Mouse (Mus musculus) adrenal gland, postnatal 14 days (tissue): ENCODE data around the gene Ppp2r3c. TPM values are rescaled to one million over a fixed set of nuclear protein-coding genes. Genes with fewer than 3 reads are reported as not detected.
"Not testable (repeated sequence)": the region's sequence is repeated elsewhere in the genome, so short reads cannot be mapped to it uniquely, and the experiment has no call there.

Experiments
- DNase-seq: peaks from one replicate; pipeline ENCODE4 v3.0.0; 2021; ENCODE audit warnings: mixed read lengths
- long read RNA-seq, 2 experiments: library from polyadenylated mRNA; stranded (forward); transcript quantifications; one replicate each; pipeline ENCODE4 v2.0.0; 2021
- total RNA-seq: library from RNA; stranded (reverse); gene quantifications from 2 replicates; pipeline ENCODE4 v1.2.3, GENCODE M21; 2021

Ppp2r3c gene
- total RNA-seq: 10.1 and 13.1 TPM in 2 replicates
- long read RNA-seq, experiment 1, full-length matches to known transcripts: 5 of 40 reads
- long read RNA-seq, experiment 1, partial matches to known transcripts: 30 of 40 reads
- long read RNA-seq, experiment 1, other reads (novel, unspliced or antisense): 5 of 40 reads
- long read RNA-seq, experiment 2, full-length matches to known transcripts: 5 of 25 reads
- long read RNA-seq, experiment 2, partial matches to known transcripts: 17 of 25 reads
- long read RNA-seq, experiment 2, other reads (novel, unspliced or antisense): 3 of 25 reads

DNA sequence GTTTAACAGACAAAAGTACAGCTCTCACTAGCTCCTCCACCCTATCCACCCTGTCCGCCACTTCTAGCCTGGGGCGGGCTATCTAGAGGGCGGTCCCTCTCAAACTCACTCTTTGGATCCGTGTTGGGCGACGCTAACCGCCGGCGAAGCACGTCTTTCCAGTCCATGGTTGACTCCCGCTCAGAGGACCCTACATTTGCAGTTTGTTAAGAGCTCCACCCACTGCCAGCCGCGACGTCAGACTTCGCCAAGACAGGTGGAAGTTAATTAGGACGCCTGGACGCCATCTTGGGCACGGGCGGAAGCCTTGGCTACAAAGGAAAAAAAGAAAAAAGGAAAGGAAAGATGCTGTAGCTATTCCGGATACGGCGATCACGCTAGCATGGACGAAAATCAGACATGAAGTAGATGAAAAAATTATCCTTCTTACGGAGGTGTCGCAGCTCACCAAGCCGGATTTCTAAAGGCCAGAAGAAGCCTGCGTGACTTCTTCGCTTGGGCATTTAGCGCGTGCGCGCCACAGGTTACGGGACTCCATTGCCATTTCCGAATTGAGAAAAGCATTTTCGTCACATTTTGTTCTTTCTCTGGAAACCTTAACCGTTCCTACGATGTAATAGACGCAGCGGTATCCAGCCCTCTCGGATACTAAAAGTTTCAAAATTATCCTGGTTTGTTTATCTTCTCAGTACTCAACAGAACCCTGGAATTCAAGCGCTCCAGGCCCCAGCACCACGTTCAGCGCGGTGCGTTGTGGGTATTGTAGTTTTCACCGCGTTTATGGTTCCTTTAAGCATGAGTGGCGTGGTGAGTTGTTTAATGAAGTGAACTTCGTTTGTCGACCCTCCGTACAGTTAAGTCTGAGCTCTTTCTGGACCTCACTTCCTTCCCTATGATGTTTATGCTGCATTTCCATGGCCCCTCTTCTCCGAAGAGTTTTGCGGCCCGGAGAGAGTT, at the start of gene Ppp2r3c:
Gene Ppp2r3c (minus strand): TSS at position 514 of the 957 bp plus-strand sequence.
- peak; percentile 93 for DNase-seq

GRCm38 (mm10) chr12:55344583-55344982, 41.8 kb upstream of the Ppp2r3c start:
- peak; percentile 14 for DNase-seq

GRCm38 (mm10) chr12:55343998-55344397, 41.2 kb upstream of the Ppp2r3c start:
- DNase-seq: no peak

DNA sequence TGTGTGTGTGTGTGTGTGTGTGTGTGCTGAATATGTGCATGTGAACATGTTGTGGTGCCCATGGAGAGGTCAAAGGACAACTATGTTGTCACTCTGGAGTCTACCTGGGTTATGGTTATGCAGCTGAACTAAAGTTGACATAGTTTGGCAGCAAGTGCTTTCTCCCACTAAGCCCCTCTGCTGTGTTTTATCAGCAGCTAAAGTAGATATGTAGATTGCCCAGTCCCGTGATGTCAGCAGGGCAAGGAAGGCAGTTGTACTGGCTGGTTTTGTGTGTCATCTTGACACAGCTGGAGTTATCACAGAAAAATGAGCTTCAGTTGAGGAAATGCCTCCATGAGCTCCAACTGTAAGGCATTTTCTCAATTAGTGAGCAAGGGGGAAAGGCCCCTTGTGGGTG, 40.2 kb upstream of the Ppp2r3c start:
- not testable (repeated sequence) for DNase-seq

DNA sequence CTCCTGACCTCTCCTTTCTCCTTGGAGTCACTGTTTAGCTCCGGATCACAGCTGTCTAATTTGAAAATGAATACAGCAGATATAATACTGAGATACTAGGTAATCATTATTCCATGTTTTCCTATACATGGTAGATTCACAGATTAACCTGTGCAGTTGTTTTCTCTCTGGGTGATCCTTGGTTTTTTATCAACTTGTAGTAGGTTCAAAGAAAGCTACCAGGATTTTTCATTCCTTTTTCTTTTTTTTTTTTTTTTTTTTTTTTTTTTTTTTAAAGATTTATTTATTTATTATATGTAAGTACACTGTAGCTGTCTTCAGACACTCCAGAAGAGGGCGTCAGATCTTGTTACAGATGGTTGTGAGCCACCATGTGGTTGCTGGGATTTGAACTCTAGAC, 35.7 kb upstream of the Ppp2r3c start:
- not testable (repeated sequence) for DNase-seq

GRCm38 (mm10) chr12:55333662-55334061, 30.9 kb upstream of the Ppp2r3c start:
- DNase-seq: no peak

GRCm38 (mm10) chr12:55329351-55329750, 26.6 kb upstream of the Ppp2r3c start:
- DNase-seq: no peak

- DNase-seq: no peak
These were observed 26.0 kb upstream of the Ppp2r3c start for GRCm38 (mm10) chr12:55328784-55329183.

DNA sequence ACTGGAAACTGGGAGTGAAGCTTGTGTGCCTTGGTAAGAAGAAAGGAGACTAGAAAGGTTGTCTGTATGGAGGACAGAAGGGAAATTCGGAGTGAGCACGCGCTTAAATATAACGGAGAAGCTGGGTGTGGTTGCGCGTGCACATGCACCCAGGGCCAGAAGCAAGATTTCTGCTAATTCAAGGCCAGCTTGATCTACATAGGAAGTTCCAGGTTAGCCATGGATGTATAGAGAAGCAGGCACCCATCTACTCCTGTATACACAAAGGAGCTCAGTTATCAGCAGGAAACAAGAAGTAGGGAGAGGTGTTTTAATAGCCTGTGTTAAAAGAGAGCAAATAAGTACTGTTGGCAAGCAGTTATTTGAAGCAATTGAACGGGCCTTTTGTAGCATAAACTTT, 22.9 kb upstream of the Ppp2r3c start:
- DNase-seq: no peak

DNA sequence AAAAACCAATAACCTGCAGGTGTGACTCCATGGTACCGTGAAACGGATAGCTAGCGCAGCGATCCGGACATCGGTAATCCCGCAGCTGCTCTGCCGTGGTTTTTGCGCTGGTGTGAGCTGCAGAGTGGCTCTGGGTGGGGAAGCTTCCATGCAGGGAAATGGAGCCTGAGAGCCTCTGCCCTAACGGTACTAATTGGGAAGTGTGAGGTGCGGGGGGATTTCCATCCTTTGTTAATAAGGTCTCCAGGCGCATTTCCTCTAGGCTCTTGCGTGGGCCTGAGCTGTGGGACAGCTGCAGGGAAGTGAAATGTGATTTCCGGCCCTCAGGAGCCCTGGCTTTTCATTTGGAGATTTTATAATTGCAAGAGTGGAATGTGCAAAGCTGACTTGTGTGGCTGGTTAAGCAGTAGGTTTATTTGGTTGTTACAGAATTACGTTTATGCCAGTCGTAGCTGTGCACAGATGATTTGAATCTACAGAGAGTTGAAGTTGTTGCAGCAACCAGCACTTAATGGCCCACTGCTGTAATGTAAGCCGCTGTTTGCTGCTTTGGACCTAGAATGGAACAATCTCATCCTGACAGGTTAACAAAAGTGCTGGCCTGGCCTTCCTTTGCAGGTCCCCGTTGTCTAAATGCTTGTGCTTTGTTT, 19.0 kb upstream of the Ppp2r3c start:
- peak; percentile 26 for DNase-seq

- DNase-seq: peak; percentile 88
These were observed 12.4 kb upstream of the Ppp2r3c start for GRCm38 (mm10) chr12:55315192-55315591.

DNA sequence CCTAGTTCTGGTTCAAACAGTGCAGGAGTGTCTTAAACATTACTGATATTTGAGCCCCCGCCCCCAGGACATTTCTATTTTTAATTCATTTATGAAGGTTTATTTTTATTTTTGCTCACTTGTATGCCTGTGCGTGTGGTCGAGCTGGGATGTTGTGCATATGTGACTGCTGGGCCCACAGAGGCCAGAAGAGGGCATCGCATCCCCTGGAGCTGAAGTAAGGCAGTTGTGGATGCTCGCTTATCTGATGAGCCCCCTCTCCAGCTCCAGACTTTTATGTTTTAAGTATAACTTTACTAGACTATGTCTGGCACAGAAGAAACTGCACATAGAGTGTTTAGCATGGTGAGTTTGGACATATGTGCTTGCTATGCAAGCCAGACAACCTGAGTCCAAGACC, 11.1 kb upstream of the Ppp2r3c start:
- DNase-seq: no peak

GRCm38 (mm10) chr12:55311841-55312240, 9.0 kb upstream of the Ppp2r3c start:
- DNase-seq: no peak

DNA sequence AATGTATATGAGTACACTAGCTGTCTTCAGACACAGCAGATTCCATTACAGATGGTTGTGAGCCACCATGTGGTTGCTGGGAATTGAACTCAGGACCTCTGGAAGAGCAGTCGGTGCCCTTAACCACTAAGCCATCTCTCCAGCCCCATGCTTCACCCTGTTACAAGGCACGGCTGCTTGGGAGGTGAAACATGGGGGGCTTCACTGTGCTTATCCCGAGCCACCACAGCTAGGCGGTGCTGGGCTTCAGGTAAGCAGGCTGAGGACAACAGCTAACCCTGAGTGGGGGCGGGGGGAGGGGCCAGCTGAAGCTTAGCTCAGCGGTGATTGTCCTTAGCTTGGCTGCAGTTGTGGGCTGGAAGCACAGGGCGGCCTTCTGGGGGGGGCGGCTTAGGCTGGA, 6.7 kb upstream of the Ppp2r3c start:
- no peak for DNase-seq

DNA sequence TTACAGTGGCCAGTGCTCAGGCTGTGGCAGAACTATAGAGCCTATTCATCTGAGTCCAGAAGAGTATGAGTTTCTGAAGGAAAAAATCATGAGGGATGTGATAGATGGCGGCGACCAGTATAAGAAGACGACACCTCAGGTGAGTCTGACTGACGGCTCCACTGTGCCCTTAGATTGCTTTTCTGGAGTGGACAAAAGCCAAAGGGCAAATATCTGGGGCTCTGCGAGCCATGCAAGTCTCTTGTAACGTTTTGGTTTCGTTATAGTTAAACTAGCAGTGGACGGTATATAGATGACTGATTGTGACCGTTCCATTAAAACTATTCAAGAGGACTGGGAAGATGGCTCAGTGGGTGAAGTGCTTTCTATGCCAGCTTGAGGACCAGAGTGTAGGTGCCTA, 5.9 kb upstream of the Ppp2r3c start:
- DNase-seq: no peak

DNA sequence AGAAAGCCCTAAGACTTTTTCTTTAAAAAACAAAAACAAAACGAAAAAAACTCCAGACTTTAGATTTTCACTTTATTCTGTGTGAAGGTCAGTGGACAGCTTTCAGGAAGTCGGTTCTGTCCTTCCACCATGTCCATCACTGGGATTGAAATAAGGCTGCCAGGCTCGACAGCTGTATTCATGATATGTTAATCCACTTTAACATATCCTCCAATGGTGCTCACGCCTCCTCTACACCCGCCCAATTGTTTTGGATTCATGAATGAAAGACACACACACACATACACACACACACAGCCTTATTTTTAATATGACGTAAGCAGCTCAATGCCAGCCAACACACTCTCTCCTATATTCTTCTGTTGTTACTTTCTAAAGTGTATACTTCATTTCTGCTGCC, 4.8 kb upstream of the Ppp2r3c start:
- no peak for DNase-seq

DNA sequence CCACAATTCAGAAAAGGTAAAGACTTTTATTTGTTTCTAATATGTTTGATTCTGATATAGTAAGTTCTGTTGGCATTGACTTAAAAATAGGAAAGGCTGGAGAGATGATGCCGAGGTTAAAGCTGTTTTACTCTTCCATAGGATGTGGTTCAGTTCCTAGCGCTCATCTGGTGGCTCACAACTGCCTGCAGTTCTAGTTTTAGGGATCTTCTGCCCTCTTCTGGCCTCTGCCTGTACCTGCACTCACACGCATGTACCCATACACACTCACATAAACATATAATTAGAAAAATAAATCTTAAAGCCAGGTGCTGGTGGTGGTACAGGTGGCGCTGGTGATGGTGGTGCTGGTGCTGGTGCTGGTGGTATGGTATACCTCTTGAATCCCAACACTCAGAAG, 3.6 kb upstream of the Ppp2r3c start:
- no peak for DNase-seq

DNA sequence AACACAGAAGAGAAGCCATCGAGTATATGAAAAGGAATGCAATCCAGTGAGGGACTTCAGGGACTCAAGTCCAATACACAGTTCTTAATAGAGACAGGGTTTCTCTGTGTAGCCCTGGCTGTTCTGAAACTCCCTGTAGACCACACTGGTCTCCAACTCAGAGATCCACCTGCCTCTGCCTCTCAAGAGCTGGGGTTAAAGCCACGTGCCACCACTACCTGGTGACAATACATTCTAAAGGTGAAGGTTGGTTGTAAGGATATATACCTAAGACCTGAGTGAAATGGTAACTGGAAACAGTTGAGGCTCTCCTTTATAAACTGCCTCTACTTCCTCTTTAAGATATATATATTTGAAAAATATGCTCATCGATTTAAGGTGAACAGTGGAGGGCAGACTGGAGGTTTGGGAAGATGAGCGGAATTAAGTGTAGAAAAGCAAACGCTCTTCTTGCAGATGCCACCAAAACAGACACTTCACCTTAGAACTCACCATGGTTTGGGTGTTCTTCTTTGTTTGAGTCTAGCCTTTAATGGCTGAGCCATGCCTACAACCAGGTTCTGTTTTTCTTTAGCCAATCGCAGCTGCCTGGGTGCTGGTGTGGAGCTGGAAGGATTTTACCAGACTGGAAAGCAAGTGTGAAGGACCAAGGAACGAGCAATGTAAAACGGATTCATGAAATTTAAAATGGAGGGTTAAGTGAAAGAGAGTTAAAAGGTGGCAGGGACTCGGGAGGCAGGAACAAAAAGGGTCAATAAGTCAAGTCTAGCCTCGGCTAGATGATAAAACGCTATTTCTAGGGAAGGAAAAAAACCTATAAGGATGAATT, 1.1 kb downstream of the Ppp2r3c start:
- DNase-seq: no peak

DNA sequence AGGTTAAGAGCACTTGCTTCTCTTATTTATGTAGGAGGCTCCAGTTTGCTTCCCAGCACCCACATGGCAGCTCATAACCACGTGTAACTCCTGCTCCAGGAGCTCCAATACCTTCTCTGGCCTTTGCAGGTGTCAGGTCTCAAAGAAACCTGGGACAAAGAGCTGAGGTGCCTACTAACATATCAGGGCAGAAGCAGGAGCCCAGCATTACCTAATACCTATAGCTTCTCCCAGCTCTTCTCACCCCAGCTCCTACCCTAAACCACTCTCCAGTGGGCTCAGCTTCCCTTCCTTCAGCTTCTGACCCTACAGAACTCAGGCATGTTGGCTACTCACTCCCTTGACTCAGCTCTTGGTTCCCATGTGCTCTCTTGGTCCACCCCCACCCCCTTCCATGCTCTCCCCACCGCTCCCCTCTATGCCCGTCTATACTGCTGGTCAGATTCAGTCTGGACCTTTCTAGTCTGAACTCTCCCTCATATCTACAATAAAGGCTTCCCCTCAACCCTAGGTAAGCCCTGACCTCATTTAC, 1.9 kb downstream of the Ppp2r3c start:
- no peak for DNase-seq

- no peak for DNase-seq
These were observed 3.5 kb downstream of the Ppp2r3c start, which contains the start of gene 1110008L16Rik for GRCm38 (mm10) chr12:55299336-55299735. Gene 1110008L16Rik (plus strand): TSS chr12:55299577.

- no peak for DNase-seq
These were observed 4.7 kb downstream of the Ppp2r3c start for GRCm38 (mm10) chr12:55298112-55298511.

DNA sequence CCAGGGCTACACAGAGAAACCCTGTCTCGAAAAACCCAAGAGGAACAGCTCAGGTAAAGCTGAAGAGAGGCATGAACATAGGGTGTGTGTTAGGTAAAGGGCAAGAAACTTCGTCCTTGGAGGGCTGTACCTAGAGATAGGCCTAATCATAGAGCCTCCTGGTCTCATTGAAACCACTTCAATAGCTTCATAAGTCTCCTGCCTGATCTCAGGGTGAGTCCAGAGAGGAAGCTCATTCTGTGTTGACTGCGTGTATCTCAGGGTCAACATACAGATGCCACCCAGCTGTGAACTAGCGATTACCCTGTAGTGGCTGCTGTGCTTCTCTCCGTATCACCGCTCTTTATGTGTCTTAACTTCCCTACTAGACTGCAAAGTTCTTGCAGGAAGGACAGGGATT, 25.2 kb downstream of the Ppp2r3c start:
- not testable (repeated sequence) for DNase-seq
